Mouse (Mus musculus): ENCODE results near the gene Gm11564. TPM values are rescaled to one million over a fixed set of nuclear protein-coding genes. Genes with fewer than 3 reads are reported as not detected.
"Not testable (repeated sequence)": the region's sequence is repeated elsewhere in the genome, so short reads cannot be mapped to it uniquely, and the experiment has no call there.

Gene Gm11564
- total RNA-seq (2022), result not detected

- DNase-seq (ENCODE audit: low spot score in 2 of 2), result not testable (repeated sequence)
These were observed at the start of gene Gm11564 for GRCm38 (mm10) chr11:99815566-99815965. Gm11564 (minus strand) TSS chr11:99815666.

GRCm38 (mm10) chr11:99864176-99864575, 48.7 kb upstream of the Gm11564 start, which contains the start of gene Gm11559:
Gm11559 (plus strand) TSS chr11:99864476.
- DNase-seq (ENCODE audit: low spot score in 2 of 2), result not testable (repeated sequence)

GRCm38 (mm10) chr11:99858761-99859160, 43.3 kb upstream of the Gm11564 start:
- no peak for DNase-seq (ENCODE audit: low spot score in 2 of 2)

- no peak for DNase-seq (ENCODE audit: low spot score in 2 of 2)
These were observed 42.2 kb upstream of the Gm11564 start, which contains the start of gene Gm11568 for GRCm38 (mm10) chr11:99857617-99858016. Gm11568 (plus strand) TSS chr11:99857917.

- no peak for DNase-seq (ENCODE audit: low spot score in 2 of 2)
These were observed 38.7 kb upstream of the Gm11564 start for GRCm38 (mm10) chr11:99854121-99854520.

GRCm38 (mm10) chr11:99851508-99851907, 36.0 kb upstream of the Gm11564 start, which contains the start of gene Krtap4-16:
Krtap4-16 (minus strand) TSS chr11:99851608.
- DNase-seq (ENCODE audit: low spot score in 2 of 2), result no peak

GRCm38 (mm10) chr11:99846746-99847145, 31.3 kb upstream of the Gm11564 start:
- DNase-seq (ENCODE audit: low spot score in 2 of 2), result no peak

GRCm38 (mm10) chr11:99842185-99842584, 26.7 kb upstream of the Gm11564 start:
- no peak for DNase-seq (ENCODE audit: low spot score in 2 of 2)

- DNase-seq (ENCODE audit: low spot score in 2 of 2), result no peak
These were observed 22.5 kb upstream of the Gm11564 start, which contains the start of gene 2300003K06Rik for GRCm38 (mm10) chr11:99837966-99838365. 2300003K06Rik (minus strand) TSS chr11:99838066.

- not testable (repeated sequence) for DNase-seq (ENCODE audit: low spot score in 2 of 2)
These were observed 5.7 kb downstream of the Gm11564 start, which contains the start of gene Krtap4-13 for GRCm38 (mm10) chr11:99809792-99810191. Krtap4-13 (minus strand) TSS chr11:99809892.

- DNase-seq (ENCODE audit: low spot score in 2 of 2), result not testable (repeated sequence)
These were observed 11.1 kb downstream of the Gm11564 start, which contains the start of gene Gm11554 for GRCm38 (mm10) chr11:99804346-99804745. Gm11554 (minus strand) TSS chr11:99804446.

GRCm38 (mm10) chr11:99798832-99799231, 16.6 kb downstream of the Gm11564 start, which contains the start of gene Gm11569:
Gm11569 (minus strand) TSS chr11:99798932.
- DNase-seq (ENCODE audit: low spot score in 2 of 2), result not testable (repeated sequence)

GRCm38 (mm10) chr11:99793367-99793766, 22.1 kb downstream of the Gm11564 start, which contains the start of gene Gm11596:
Gm11596 (minus strand) TSS chr11:99793467.
- DNase-seq (ENCODE audit: low spot score in 2 of 2), result no peak

GRCm38 (mm10) chr11:99784900-99785299, 30.6 kb downstream of the Gm11564 start, which contains the start of gene Krtap4-9:
Krtap4-9 (plus strand) TSS chr11:99785200.
- not testable (repeated sequence) for DNase-seq (ENCODE audit: low spot score in 2 of 2)

GRCm38 (mm10) chr11:99780604-99781003, 34.9 kb downstream of the Gm11564 start, which contains the start of gene Krtap4-8:
Krtap4-8 (minus strand) TSS chr11:99780704.
- no peak for DNase-seq (ENCODE audit: low spot score in 2 of 2)

GRCm38 (mm10) chr11:99778401-99778800, 37.1 kb downstream of the Gm11564 start:
- no peak for DNase-seq (ENCODE audit: low spot score in 2 of 2)

- not testable (repeated sequence) for DNase-seq (ENCODE audit: low spot score in 2 of 2)
These were observed 42.7 kb downstream of the Gm11564 start, which contains the start of gene Gm11595 for GRCm38 (mm10) chr11:99772813-99773212. Gm11595 (minus strand) TSS chr11:99772913.

GRCm38 (mm10) chr11:99768410-99768809, 47.1 kb downstream of the Gm11564 start:
- DNase-seq (ENCODE audit: low spot score in 2 of 2), result no peak

Other genes starting within 250 kb of the Gm11564 start
- gene Krtap3-1, start 249.0 kb downstream of the Gm11564 start, total RNA-seq (2022), result not detected
- not detected for gene Krtap1-5, start 234.7 kb downstream of the Gm11564 start, total RNA-seq (2022)
- not detected for gene Krtap1-4, start 232.0 kb downstream of the Gm11564 start, total RNA-seq (2022)
- not detected for gene Krtap1-3, start 224.3 kb downstream of the Gm11564 start, total RNA-seq (2022)
- gene Krtap9-3, start 217.6 kb downstream of the Gm11564 start, total RNA-seq (2022), result not detected
- not detected for gene Gm11938, start 212.4 kb downstream of the Gm11564 start, total RNA-seq (2022)
- gene Gm11937, start 205.5 kb downstream of the Gm11564 start, total RNA-seq (2022), result not detected
- not detected for gene Krtap2-4, start 200.8 kb downstream of the Gm11564 start, total RNA-seq (2022)
- gene Gm11562, start 195.2 kb downstream of the Gm11564 start, total RNA-seq (2022), result not detected
- not detected for gene Krtap4-1, start 187.4 kb downstream of the Gm11564 start, total RNA-seq (2022)
- gene Krtap4-2, start 180.6 kb downstream of the Gm11564 start, total RNA-seq (2022), result not detected
- not detected for gene Krtap4-7, start 171.6 kb downstream of the Gm11564 start, total RNA-seq (2022)
- not detected for gene Gm11555, start 165.4 kb downstream of the Gm11564 start, total RNA-seq (2022)
- gene Gm11563, start 156.7 kb downstream of the Gm11564 start, total RNA-seq (2022), result not detected
- gene Krtap4-6, start 149.7 kb downstream of the Gm11564 start, total RNA-seq (2022), result not detected
- not detected for gene Gm14190, start 124.9 kb downstream of the Gm11564 start, total RNA-seq (2022)
- gene Gm14180, start 81.4 kb downstream of the Gm11564 start, total RNA-seq (2022), result not detected
- not detected for gene Gm11595, start 42.8 kb downstream of the Gm11564 start, total RNA-seq (2022)
- gene Krtap4-8, start 35.0 kb downstream of the Gm11564 start, total RNA-seq (2022), result not detected
- not detected for gene Krtap4-9, start 30.5 kb downstream of the Gm11564 start, total RNA-seq (2022)
- not detected for gene Gm11596, start 22.2 kb downstream of the Gm11564 start, total RNA-seq (2022)
- gene Gm11569, start 16.7 kb downstream of the Gm11564 start, total RNA-seq (2022), result not detected
- not detected for gene Gm11554, start 11.2 kb downstream of the Gm11564 start, total RNA-seq (2022)
- not detected for gene Krtap4-13, start 5.8 kb downstream of the Gm11564 start, total RNA-seq (2022)
- gene 2300003K06Rik, start 22.4 kb upstream of the Gm11564 start, total RNA-seq (2022), result not detected
- not detected for gene Krtap4-16, start 35.9 kb upstream of the Gm11564 start, total RNA-seq (2022)
- gene Gm11568, start 42.3 kb upstream of the Gm11564 start, total RNA-seq (2022), result not detected
- gene Gm11559, start 48.8 kb upstream of the Gm11564 start, total RNA-seq (2022), result not detected
- not detected for gene Krtap9-1, start 57.7 kb upstream of the Gm11564 start, total RNA-seq (2022)
- gene Gm11567, start 63.5 kb upstream of the Gm11564 start, total RNA-seq (2022), result not detected
- gene Krtap31-1, start 92.3 kb upstream of the Gm11564 start, total RNA-seq (2022), result not detected
- gene Gm11565, start 99.1 kb upstream of the Gm11564 start, total RNA-seq (2022), result not detected
- not detected for gene Krtap31-2, start 120.6 kb upstream of the Gm11564 start, total RNA-seq (2022)
- not detected for gene Krtap9-5, start 132.8 kb upstream of the Gm11564 start, total RNA-seq (2022)
- gene Krtap29-1, start 163.4 kb upstream of the Gm11564 start, total RNA-seq (2022), result not detected
- gene Krtap16-1, start 170.9 kb upstream of the Gm11564 start, total RNA-seq (2022), result not detected
- not detected for gene Krtap17-1, start 178.3 kb upstream of the Gm11564 start, total RNA-seq (2022)
- gene Krt33a, start 200.5 kb upstream of the Gm11564 start, total RNA-seq (2022), result not detected
- not detected for gene Krt33b, start 214.2 kb upstream of the Gm11564 start, total RNA-seq (2022)
- gene Krt34, start 225.9 kb upstream of the Gm11564 start, total RNA-seq (2022), result not detected
- gene Krt31, start 234.9 kb upstream of the Gm11564 start, total RNA-seq (2022), result not detected

All from layer of hippocampus, adult 8-10 months (tissue).